Mouse (Mus musculus) hindbrain, embryonic 13.5 days (tissue): ENCODE results near the gene Dclre1b. TPM values are rescaled to one million over a fixed set of nuclear protein-coding genes. Genes with fewer than 3 reads are reported as not detected.
"Not testable (repeated sequence)": the region's sequence is repeated elsewhere in the genome, so short reads cannot be mapped to it uniquely, and the experiment has no call there.

Experiments used
- ATAC-seq: fragments of 200-750 bp; cut with Nextera tagmentation; 2 replicates; pipeline ENCODE4 v1.8.0; 2017; ENCODE audit warnings: moderate TSS enrichment; ENCODE audit not compliant: low FRiP score
- H3K27ac ChIP-seq: fragments of 300-500 bp; sonication (generic); 2 replicates; pipeline ENCODE4 v1.5.1; 2015; ENCODE audit warnings: inconsistent platforms, mild to moderate bottlenecking, moderate library complexity
- H3K27me3 ChIP-seq: fragments of 300-500 bp; sonication (generic); 2 replicates; pipeline ENCODE4 v1.6.1; 2015; ENCODE audit warnings: mild to moderate bottlenecking, inconsistent platforms
- H3K36me3 ChIP-seq: fragments of 300-500 bp; sonication (generic); 2 replicates; pipeline ENCODE4 v1.6.1; 2015; ENCODE audit warnings: mild to moderate bottlenecking, inconsistent platforms
- H3K4me1 ChIP-seq: fragments of 300-500 bp; sonication (generic); replicated peaks from 2 replicates; pipeline ENCODE4 v1.6.1; 2015; ENCODE audit warnings: inconsistent platforms
- H3K4me2 ChIP-seq: fragments of 300-500 bp; sonication (generic); 2 replicates; pipeline ENCODE4 v1.6.1; 2015; ENCODE audit warnings: inconsistent platforms, mild to moderate bottlenecking, moderate library complexity
- H3K4me3 ChIP-seq: fragments of 300-500 bp; sonication (generic); 2 replicates; pipeline ENCODE4 v1.5.1; 2015; ENCODE audit warnings: mild to moderate bottlenecking, inconsistent platforms
- H3K9ac ChIP-seq: fragments of 300-500 bp; sonication (generic); 2 replicates; pipeline ENCODE4 v1.6.1; 2015; ENCODE audit warnings: mild to moderate bottlenecking, inconsistent platforms
- H3K9me3 ChIP-seq: fragments of 300-500 bp; sonication (generic); 2 replicates; pipeline ENCODE4 v1.6.1; 2016; ENCODE audit warnings: inconsistent platforms
- WGBS: fragments of 180-500 bp; shearing (Covaris S2); methylation state at CpG from one replicate; pipeline ENCODE4 v1.1.7; 2015; 5-methylcytosine and 5-hydroxymethylcytosine counted together
- polyA plus RNA-seq: library from polyadenylated mRNA; unstranded; fragments of >200 nt; fragmentation: Nextera tagmentation; extraction: Ambion mirVana; gene quantifications from 2 replicates; pipeline ENCODE4 v1.2.1, GENCODE M21; 2015

The Dclre1b gene
- 22.2 and 23.4 TPM in 2 replicates for polyA plus RNA-seq

DNA sequence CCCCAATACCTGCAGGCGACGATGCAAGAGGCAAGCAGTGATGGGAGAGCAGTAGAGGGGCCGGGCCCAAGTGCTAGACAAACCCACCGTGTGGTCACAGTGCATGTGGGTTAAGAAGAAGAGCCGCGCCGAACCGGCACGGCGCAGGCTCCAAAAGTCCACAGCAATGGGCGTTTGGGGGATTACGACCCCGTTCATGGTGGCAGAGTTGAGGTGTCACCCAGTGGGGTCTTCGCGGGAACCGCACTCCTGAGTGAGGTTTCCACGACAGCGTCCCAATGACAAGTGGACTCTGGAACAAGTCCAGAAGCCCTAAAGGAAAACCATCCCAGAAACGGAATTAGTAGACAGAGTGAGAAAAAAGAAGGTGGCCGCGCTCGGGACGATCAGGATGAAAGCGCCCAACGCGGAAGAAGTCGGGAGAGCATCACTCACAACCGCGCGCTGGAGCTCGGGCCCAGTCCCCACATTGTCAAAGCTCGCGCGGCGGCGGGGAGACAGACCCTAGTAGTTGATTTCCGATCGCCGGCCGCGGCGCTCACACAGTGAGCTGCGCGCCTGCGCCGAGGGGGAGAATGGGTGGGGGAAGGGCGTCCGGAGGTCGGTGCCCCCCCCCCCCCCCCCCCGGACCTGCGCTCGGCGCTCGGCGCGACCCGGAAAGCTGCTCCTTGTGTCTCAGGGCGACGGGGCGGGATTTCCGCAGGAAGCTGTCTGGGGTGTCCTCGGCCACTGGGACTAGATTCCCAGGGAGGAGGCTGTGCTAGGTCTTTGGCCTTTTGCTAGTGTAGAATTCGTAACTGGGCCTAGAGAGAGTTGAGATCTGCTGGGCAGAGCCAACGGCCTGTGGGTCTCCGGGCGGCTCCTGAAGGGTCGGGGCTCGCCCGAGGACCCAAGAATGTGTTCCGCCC, at the start of gene Dclre1b, which contains the start of the genes Ap4b1 and Gm43064:
Gene Dclre1b, minus strand, starts transcription at position 554 of the 908 bp plus-strand sequence.
Gene Ap4b1, plus strand, starts transcription at position 630 of the 908 bp plus-strand sequence.
Gene Gm43064, plus strand, starts transcription at position 683 of the 908 bp plus-strand sequence.
- peaks cover 26% of the 10 kb centered on the region for H3K36me3 ChIP-seq
- H3K4me3 ChIP-seq = peak within 1 kb of the TSS; percentile 82
- peak within 1 kb of the TSS; percentile 89 for H3K9ac ChIP-seq
- WGBS = under 1% methylated on average over 61 of the region's 70 CpGs
- H3K4me2 ChIP-seq = peak within 1 kb of the TSS; percentile 82
- no peaks in the 10 kb centered on the region for H3K9me3 ChIP-seq
- peak within 1 kb of the TSS; percentile 94 for H3K27ac ChIP-seq
- ATAC-seq = peak; percentile 99
- H3K27me3 ChIP-seq = no peaks in the 10 kb centered on the region
- peaks cover 18% of the 10 kb centered on the region for H3K4me1 ChIP-seq

DNA sequence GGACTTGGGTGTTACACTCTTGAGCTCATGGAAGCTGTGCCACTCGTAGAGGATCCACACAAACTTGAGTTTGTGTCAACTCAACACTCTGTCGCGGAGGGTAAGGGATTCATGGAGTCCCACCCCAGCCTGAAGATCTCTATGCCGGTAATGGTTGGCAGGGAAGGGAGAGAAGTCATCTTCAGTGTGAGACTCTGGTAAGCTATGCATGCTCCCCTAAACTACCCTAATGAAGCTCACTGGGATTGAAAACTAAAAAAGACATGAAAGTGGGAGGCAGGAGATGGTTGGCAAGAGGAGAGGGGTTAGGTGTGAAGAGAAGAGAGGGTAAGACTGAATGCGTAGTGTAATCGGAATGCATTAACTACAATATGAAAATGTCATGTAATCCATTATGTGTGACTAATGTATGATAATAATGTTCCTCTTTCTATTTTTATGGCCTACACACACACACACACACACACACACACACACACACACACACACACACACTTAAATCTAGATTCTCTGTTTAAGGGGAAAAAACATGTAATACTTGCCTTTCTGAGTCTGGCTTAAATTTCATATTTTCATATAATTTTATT, 48.8 kb upstream of the Dclre1b start:
- H3K9me3 ChIP-seq = no peaks in the 10 kb centered on the region
- H3K4me3 ChIP-seq = no peak overlapping the region
- no peak overlapping the region for H3K4me2 ChIP-seq
- WGBS = 93% methylated on average over 6 of the region's 6 CpGs
- no peaks in the 10 kb centered on the region for H3K27me3 ChIP-seq
- no peak for ATAC-seq
- H3K27ac ChIP-seq = no peak overlapping the region
- no peak overlapping the region for H3K9ac ChIP-seq
- no peaks in the 10 kb centered on the region for H3K4me1 ChIP-seq
- no peaks in the 10 kb centered on the region for H3K36me3 ChIP-seq

DNA sequence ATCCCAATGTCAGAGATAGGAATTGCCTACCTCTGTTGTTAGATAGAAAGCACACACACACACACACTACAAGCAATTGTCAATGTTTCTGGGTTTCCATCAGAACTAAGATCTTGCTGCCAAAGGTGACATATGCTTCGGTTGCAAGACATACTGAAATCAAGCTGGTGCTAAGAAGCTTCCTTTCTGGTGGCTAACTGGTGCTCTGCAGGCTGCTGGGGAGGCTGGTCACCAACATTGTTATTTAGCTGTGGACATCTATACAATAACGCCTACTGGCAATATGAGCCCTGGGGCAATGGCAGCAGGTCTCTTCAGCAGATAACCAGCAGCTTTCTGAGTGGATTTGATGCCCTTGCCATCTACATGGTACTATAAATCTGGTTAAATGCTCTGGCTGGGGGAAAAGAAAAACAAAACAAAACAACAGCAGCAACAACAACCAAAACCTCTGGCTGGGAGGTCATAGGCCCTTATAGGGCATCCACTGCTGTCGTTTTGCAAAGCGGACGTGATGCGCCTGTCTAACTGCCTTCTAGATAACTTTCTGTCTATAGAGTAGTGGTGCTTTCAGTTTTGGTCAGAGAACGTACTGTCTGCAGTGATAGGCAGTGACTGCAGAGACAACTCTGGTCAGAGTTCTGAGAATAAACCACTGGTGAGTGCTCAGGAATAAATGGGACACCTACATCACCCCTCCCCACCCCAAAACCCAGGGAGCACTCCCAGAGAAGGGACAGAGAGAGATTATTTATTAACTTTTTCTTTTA, 48.0 kb upstream of the Dclre1b start:
- WGBS = 94% methylated on average over 7 of the region's 7 CpGs

DNA sequence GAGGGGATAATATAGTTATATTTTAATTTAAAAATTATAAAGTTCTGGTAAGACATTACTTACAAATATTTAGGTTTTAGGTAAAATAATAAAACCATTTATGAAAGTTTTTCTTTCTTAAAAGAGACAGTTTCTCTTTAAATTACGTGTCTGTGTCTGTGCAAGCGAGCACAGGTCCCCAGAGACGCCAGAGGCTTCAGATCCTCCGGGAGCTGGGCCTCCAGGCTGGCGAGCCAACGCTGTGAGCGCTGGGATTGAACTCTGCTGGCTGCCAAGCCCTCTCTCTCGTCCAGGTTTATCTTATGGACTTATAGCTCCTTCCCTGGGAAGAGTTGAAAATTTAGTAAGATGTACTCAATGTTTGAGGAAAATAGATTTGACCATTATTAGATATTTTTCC, 44.6 kb upstream of the Dclre1b start:
- no peak overlapping the region for H3K9ac ChIP-seq
- 65% methylated on average over 8 of the region's 8 CpGs for WGBS
- H3K36me3 ChIP-seq = no peaks in the 10 kb centered on the region
- no peak overlapping the region for H3K4me3 ChIP-seq
- no peak overlapping the region for H3K4me2 ChIP-seq
- no peaks in the 10 kb centered on the region for H3K9me3 ChIP-seq
- no peak for ATAC-seq
- H3K27me3 ChIP-seq = no peaks in the 10 kb centered on the region
- no peak overlapping the region for H3K27ac ChIP-seq
- no peaks in the 10 kb centered on the region for H3K4me1 ChIP-seq

More for the DNA sequence above, 48.0 kb upstream of the Dclre1b start:
- H3K9ac ChIP-seq = no peak overlapping the region
- no peak overlapping the region for H3K27ac ChIP-seq
- H3K27me3 ChIP-seq = no peaks in the 10 kb centered on the region
- no peaks in the 10 kb centered on the region for H3K9me3 ChIP-seq
- H3K4me1 ChIP-seq = no peaks in the 10 kb centered on the region
- H3K4me2 ChIP-seq = no peak overlapping the region
- no peak for ATAC-seq
- no peak overlapping the region for H3K4me3 ChIP-seq
- H3K36me3 ChIP-seq = no peaks in the 10 kb centered on the region

DNA sequence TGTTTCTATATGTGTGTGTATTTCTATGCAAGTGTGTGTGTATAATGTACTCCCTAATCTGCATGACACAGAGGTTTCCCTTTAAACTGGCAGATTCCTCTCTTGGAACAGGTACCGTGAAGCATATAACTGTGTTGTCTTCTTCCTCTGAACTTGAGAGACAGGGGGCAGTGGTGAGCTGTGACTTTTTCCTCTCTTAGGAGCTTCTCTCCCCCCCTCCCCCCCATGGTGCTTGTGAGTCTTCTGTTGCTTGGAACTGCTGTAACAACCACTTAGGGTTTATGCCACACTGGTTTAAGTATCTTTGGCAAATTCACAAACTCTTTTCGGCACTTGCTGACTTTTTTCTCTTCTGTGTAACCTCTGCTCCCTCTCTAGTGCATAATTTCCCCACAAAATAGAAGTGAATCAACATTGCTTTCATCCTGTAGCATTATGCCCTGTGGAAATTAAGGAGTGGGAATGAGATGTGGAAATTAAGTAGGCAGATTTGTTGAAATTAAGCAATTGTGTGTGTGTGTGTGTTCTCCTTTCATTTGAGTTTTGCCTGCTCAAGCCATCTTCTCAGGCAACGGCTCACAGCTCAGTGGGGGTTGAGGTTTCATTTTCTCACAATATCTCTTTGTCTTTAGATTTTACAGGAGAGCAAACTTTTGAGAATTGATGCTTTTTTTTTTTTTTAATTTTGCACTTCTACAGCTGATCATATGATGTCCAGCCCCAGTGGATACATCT, 43.5 kb upstream of the Dclre1b start:
- H3K4me1 ChIP-seq = no peaks in the 10 kb centered on the region
- no peaks in the 10 kb centered on the region for H3K27me3 ChIP-seq
- no peak overlapping the region for H3K27ac ChIP-seq
- no peak overlapping the region for H3K4me2 ChIP-seq
- H3K9ac ChIP-seq = no peak overlapping the region
- H3K36me3 ChIP-seq = no peaks in the 10 kb centered on the region
- 68% methylated on average over 3 of the region's 3 CpGs for WGBS
- H3K4me3 ChIP-seq = no peak overlapping the region
- no peak for ATAC-seq
- no peaks in the 10 kb centered on the region for H3K9me3 ChIP-seq

DNA sequence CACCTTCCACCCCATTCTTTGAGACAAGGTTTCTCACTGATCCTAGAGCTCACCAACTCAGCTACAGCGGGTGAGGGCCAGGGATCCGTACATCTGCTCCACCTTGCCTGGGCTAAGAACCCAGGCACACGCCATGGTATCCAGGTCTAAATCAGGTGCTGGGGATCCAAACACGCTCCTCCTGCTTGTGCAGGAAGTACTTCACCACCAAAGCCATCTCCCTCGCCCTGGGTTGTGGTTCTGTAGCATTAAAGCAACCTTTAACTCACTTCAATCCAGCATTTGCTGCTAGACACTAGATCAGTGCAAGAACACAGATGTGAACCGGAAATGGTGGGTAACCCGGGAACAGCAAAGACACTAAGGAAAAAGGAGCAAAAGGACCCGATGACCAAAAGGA, 42.6 kb upstream of the Dclre1b start:
- H3K4me3 ChIP-seq = no peak overlapping the region
- H3K36me3 ChIP-seq = no peaks in the 10 kb centered on the region
- no peaks in the 10 kb centered on the region for H3K27me3 ChIP-seq
- whole genome bisulfite sequencing = 93% methylated on average over 8 of the region's 8 CpGs
- no peak for ATAC-seq
- no peak overlapping the region for H3K4me2 ChIP-seq
- no peak overlapping the region for H3K9ac ChIP-seq
- no peak overlapping the region for H3K27ac ChIP-seq
- H3K9me3 ChIP-seq = no peaks in the 10 kb centered on the region
- H3K4me1 ChIP-seq = no peaks in the 10 kb centered on the region

DNA sequence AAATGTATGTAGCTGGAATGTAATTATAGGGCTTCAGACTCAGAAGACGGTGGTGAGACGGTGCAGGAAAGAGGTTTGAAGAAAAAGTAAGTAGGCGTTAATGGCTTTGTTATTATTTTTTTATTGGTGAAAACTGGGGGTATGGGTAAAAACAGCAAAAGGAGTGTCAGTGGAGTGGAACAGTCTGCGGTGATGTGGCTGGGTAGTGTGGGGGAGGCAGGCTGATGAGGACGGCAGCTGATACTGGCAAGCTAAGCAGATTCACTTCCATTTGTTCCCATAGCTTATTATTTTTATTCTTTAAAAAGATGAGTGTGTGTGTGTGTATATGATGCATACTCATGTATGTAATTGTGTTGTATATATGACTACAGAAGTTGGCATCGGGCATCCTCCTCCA, 42.2 kb upstream of the Dclre1b start:
- no peak for ATAC-seq

DNA sequence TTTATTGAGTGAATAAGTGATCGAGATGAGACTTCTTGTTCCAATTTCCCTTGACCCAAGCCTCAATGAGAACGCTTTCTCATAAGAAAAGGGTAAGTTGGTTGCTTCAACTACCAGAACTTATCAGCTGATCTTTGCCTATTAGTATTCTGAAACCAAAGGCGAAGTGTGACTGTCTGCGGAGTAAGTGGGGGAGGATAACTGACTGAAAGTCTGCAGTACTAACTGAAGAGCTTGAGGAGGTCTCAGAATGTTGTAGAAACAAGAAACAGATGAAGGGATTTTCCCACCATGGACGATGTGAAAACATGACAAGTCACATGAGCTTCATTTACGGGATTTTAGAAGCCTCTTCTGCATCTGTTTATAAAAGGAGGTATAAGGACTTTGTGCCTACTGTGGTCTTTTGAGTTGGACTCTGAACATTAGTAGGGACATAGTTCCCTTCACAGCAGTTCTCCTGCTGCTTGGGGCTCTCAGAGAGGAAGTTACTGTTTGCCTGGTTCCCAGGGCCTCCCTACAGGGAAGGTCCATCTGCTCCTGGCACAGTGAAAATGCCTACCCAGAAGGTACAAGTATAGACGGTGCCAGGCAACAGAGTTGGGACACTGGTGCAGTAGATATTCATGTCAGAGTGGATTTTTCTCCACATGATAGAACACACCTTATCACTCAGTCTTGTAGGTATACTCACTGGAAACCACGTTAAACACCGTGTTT, 41.6 kb upstream of the Dclre1b start:
- no peak overlapping the region for H3K9ac ChIP-seq
- H3K4me1 ChIP-seq = no peaks in the 10 kb centered on the region
- 86% methylated on average over 9 of the region's 9 CpGs for WGBS
- no peak overlapping the region for H3K4me3 ChIP-seq
- ATAC-seq = no peak
- no peaks in the 10 kb centered on the region for H3K36me3 ChIP-seq
- H3K27ac ChIP-seq = no peak overlapping the region
- H3K9me3 ChIP-seq = no peaks in the 10 kb centered on the region
- H3K27me3 ChIP-seq = no peaks in the 10 kb centered on the region
- H3K4me2 ChIP-seq = no peak overlapping the region

More for the DNA sequence above, 42.2 kb upstream of the Dclre1b start:
- no peaks in the 10 kb centered on the region for H3K4me1 ChIP-seq
- no peaks in the 10 kb centered on the region for H3K9me3 ChIP-seq
- no peaks in the 10 kb centered on the region for H3K36me3 ChIP-seq
- no peak overlapping the region for H3K4me2 ChIP-seq
- no peak overlapping the region for H3K27ac ChIP-seq
- no peak overlapping the region for H3K4me3 ChIP-seq
- H3K27me3 ChIP-seq = no peaks in the 10 kb centered on the region
- no peak overlapping the region for H3K9ac ChIP-seq
- 93% methylated on average over 6 of the region's 6 CpGs for WGBS

DNA sequence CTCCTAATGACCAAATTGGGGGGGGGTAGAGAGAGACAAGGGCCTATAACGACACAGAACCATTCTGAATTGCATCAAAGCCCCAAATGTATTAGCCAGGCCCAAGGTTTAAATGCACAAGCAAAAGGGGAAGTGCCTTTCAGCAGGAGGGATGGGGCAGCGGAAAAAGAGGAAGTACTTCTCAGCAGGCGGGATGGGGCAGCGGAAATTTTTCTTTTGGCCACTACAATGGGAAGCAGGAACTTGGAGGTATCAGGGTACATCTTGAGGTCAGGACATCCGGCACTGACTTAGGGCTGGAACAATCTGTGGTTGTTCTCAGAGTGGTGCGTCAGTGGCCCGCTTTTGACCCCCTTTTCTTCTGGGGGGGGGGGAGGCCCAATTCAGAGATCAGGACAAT, 31.7 kb upstream of the Dclre1b start:
- H3K27ac ChIP-seq, ATAC-seq, H3K9ac ChIP-seq, H3K4me3 ChIP-seq, H3K9me3 ChIP-seq, H3K36me3 ChIP-seq, H3K27me3 ChIP-seq, H3K4me2 ChIP-seq, H3K4me1 ChIP-seq: not testable (repeated sequence)
- 93% methylated on average over 7 of the region's 7 CpGs for WGBS

DNA sequence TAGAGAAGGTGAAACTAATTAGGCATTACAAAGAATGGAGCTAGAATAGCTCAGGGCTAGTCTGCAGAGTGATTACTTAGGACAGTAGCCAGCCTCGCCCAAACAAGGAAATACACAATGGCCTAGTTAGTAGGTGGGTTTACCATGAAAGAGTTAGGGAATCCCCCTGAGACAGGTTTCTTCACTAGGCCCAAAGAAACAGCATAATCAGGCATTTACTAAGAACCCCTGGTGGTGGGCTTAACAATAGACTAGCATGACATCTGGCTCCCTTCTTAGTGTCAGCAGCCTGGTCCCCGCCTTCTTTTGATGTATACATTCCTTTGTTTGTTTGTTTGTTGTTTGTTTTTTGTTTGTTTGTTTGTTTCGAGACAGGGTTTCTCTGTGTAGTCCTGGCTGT, 31.0 kb upstream of the Dclre1b start:
- H3K9ac ChIP-seq, H3K9me3 ChIP-seq, ATAC-seq, H3K36me3 ChIP-seq, H3K27ac ChIP-seq, H3K4me1 ChIP-seq, H3K4me3 ChIP-seq, H3K27me3 ChIP-seq, H3K4me2 ChIP-seq: not testable (repeated sequence)
- WGBS = 78% methylated on average over 3 of the region's 3 CpGs

DNA sequence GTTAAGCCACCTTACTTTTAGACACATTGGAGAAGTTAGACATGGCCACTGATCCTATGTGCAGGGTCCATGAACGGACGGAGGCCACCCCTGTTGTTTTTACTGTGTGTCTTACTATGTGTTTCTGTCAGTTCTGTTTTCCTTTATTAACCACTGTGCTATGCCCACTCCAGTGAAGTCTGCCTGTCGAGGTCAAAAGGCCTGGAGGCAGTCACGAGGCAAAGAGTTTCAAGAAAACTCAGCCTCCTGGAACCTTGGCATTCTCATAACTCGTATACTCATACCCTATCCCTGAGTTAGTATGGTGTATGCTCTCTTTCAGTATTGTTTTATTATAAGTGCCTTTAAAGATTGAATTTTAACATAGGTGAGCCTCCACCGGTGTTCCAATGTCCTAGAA, 30.5 kb upstream of the Dclre1b start:
- H3K9me3 ChIP-seq = 0 out of 2 replicates have a peak, but pooled peaks cover 4% of the 10 kb centered on the region
- H3K27me3 ChIP-seq = no peaks in the 10 kb centered on the region
- H3K4me2 ChIP-seq = no peak overlapping the region
- H3K27ac ChIP-seq = no peak overlapping the region
- no peak overlapping the region for H3K9ac ChIP-seq
- 90% methylated on average over 6 of the region's 6 CpGs for WGBS
- H3K36me3 ChIP-seq = no peaks in the 10 kb centered on the region
- no peaks in the 10 kb centered on the region for H3K4me1 ChIP-seq
- no peak overlapping the region for H3K4me3 ChIP-seq
- ATAC-seq = no peak
